Mouse (Mus musculus) telencephalon, adult 2 months (tissue): ENCODE results near the gene Kazald1.
"Not testable (repeated sequence)": the region's sequence is repeated elsewhere in the genome, so short reads cannot be mapped to it uniquely, and the experiment has no call there.

ENCODE experiments used
- DNase-seq: peaks from one replicate; pipeline ENCODE4 v3.0.0-alpha.2; 2011; ENCODE audit warnings: low read depth, low spot score

Kazald1 gene

GRCm38 (mm10) chr19:45074580-45075322 is at the start of gene Kazald1:
Gene Kazald1, plus strand, starts transcription at chr19:45075241.
- DNase-seq = peak; percentile 88

- no peak for DNase-seq
Measured at GRCm38 (mm10) chr19:45025937-45026568, 49.0 kb upstream of the Kazald1 start.

GRCm38 (mm10) chr19:45026958-45027670 is 47.9 kb upstream of the Kazald1 start:
- no peak for DNase-seq

GRCm38 (mm10) chr19:45027848-45028247 is 47.2 kb upstream of the Kazald1 start:
- DNase-seq = no peak

GRCm38 (mm10) chr19:45028746-45029145 is 46.3 kb upstream of the Kazald1 start:
- no peak for DNase-seq

GRCm38 (mm10) chr19:45029571-45029970 is 45.5 kb upstream of the Kazald1 start:
- no peak for DNase-seq

- no peak for DNase-seq
Measured at GRCm38 (mm10) chr19:45030111-45030510, 44.9 kb upstream of the Kazald1 start.

- peak; percentile 84 for DNase-seq
Measured at GRCm38 (mm10) chr19:45030746-45031693, 44.0 kb upstream of the Kazald1 start.

- DNase-seq = no peak
Measured at GRCm38 (mm10) chr19:45031780-45032179, 43.3 kb upstream of the Kazald1 start.

- no peak for DNase-seq
Measured at GRCm38 (mm10) chr19:45032570-45033332, 42.3 kb upstream of the Kazald1 start.

GRCm38 (mm10) chr19:45036867-45037266 is 38.2 kb upstream of the Kazald1 start:
- DNase-seq = no peak

GRCm38 (mm10) chr19:45038198-45038597 is 36.8 kb upstream of the Kazald1 start:
- DNase-seq = not testable (repeated sequence)

GRCm38 (mm10) chr19:45040214-45040613 is 34.8 kb upstream of the Kazald1 start:
- DNase-seq = no peak

- DNase-seq = no peak
Measured at GRCm38 (mm10) chr19:45044389-45044927, 30.6 kb upstream of the Kazald1 start.

GRCm38 (mm10) chr19:45045236-45045635 is 29.8 kb upstream of the Kazald1 start:
- no peak for DNase-seq

- DNase-seq = no peak
Measured at GRCm38 (mm10) chr19:45045651-45046050, 29.4 kb upstream of the Kazald1 start, which contains the start of gene Pdzd7. Gene Pdzd7, minus strand, starts transcription at chr19:45045717.

GRCm38 (mm10) chr19:45046523-45047321 is 28.3 kb upstream of the Kazald1 start:
- peak; percentile 78 for DNase-seq

- peak; percentile 91 for DNase-seq
Measured at GRCm38 (mm10) chr19:45047417-45047934, 27.6 kb upstream of the Kazald1 start, which contains the start of gene Sfxn3. Gene Sfxn3, plus strand, starts transcription at chr19:45047503.
